Mouse (Mus musculus) mouse trophoblast stem cell (cell line): Measurements from ENCODE around the gene Rhov.

Experiments used
- in situ Hi-C, 2 experiments: fragments of 300-500 bp; cut with MseI, MboI; formaldehyde crosslinking; loops; 2 replicates in 1 of 2; 3 replicates in 1 of 2; pipeline ENCODE4 v1.15.1; 2025

Gene Rhov

GRCm38 (mm10) chr2:119270643-119271331 lies at the start of gene Rhov:
TSS of gene Rhov (minus strand) at chr2:119271272.
- in situ Hi-C loops = no loop called here

GRCm38 (mm10) chr2:119320571-119320970 lies 49.5 kb upstream of the Rhov start:
- in situ Hi-C loops = no loop called here

- in situ Hi-C loops = no loop called here
Observed at GRCm38 (mm10) chr2:119318043-119318710, 47.1 kb upstream of the Rhov start.

- in situ Hi-C loops = no loop called here
Observed at GRCm38 (mm10) chr2:119314742-119315310, 43.8 kb upstream of the Rhov start.

GRCm38 (mm10) chr2:119313780-119314479 lies 42.9 kb upstream of the Rhov start:
- in situ Hi-C loops = no loop called here

- in situ Hi-C loops = no loop called here
Observed at GRCm38 (mm10) chr2:119312380-119312958, 41.4 kb upstream of the Rhov start.

GRCm38 (mm10) chr2:119311544-119311943 lies 40.5 kb upstream of the Rhov start:
- in situ Hi-C loops = no loop called here

GRCm38 (mm10) chr2:119304798-119305208 lies 33.7 kb upstream of the Rhov start:
- in situ Hi-C loops = no loop called here

GRCm38 (mm10) chr2:119304391-119304790 lies 33.3 kb upstream of the Rhov start:
- in situ Hi-C loops = no loop called here

GRCm38 (mm10) chr2:119302876-119303275 lies 31.8 kb upstream of the Rhov start:
- in situ Hi-C loops = no loop called here

- in situ Hi-C loops = no loop called here
Observed at GRCm38 (mm10) chr2:119300819-119301493, 29.9 kb upstream of the Rhov start.

GRCm38 (mm10) chr2:119299981-119300818 lies 29.1 kb upstream of the Rhov start:
- in situ Hi-C loops = loop anchor here in 1 of 2 experiments (10.0 kb wide), 1 partner anchor 125 kb away; no protein-coding TSS in a partner anchor

GRCm38 (mm10) chr2:119298839-119299238 lies 27.8 kb upstream of the Rhov start:
- in situ Hi-C loops = loop anchor here in 1 of 2 experiments (10.0 kb wide), 1 partner anchor 126 kb away; no protein-coding TSS in a partner anchor

GRCm38 (mm10) chr2:119298330-119298729 lies 27.3 kb upstream of the Rhov start:
- in situ Hi-C loops = loop anchor here in 1 of 2 experiments (10.0 kb wide), 1 partner anchor 126 kb away; no protein-coding TSS in a partner anchor

GRCm38 (mm10) chr2:119297506-119297905 lies 26.4 kb upstream of the Rhov start:
- in situ Hi-C loops = loop anchor here in 1 of 2 experiments (10.0 kb wide), 1 partner anchor 127 kb away; no protein-coding TSS in a partner anchor

- in situ Hi-C loops = loop anchor here in 1 of 2 experiments (10.0 kb wide), 1 partner anchor 128 kb away; no protein-coding TSS in a partner anchor
Observed at GRCm38 (mm10) chr2:119296756-119297155, 25.7 kb upstream of the Rhov start.

GRCm38 (mm10) chr2:119294411-119294810 lies 23.3 kb upstream of the Rhov start:
- in situ Hi-C loops = loop anchor here in 1 of 2 experiments (10.0 kb wide), 1 partner anchor 130 kb away; no protein-coding TSS in a partner anchor

GRCm38 (mm10) chr2:119293776-119294390 lies 22.8 kb upstream of the Rhov start:
- in situ Hi-C loops = loop anchor here in 1 of 2 experiments (10.0 kb wide), 1 partner anchor 131 kb away; no protein-coding TSS in a partner anchor

GRCm38 (mm10) chr2:119293311-119293710 lies 22.2 kb upstream of the Rhov start:
- in situ Hi-C loops = loop anchor here in 1 of 2 experiments (10.0 kb wide), 1 partner anchor 131 kb away; no protein-coding TSS in a partner anchor
